Mouse (Mus musculus) gastrocnemius, adult 18-20 months (tissue): ENCODE results near the gene 2610318N02Rik. TPM values are rescaled to one million over a fixed set of nuclear protein-coding genes. Genes with fewer than 3 reads are reported as not detected.

Source experiments
- microRNA-seq: library from miRNA; unstranded; fragments of <30 nt; microRNA quantifications from one replicate; pipeline ENCODE4 v1.2.0, GENCODE M21; 2021
- total RNA-seq, 2 experiments: library from RNA; stranded (reverse); gene quantifications; 2 replicates each; pipeline ENCODE4 v1.2.3; 2021

2610318N02Rik gene
- total RNA-seq, 2 experiments from 2014 or later = not detected

Small RNA genes within 50 kb of the gene (microRNA-seq; reads per million reads assigned to microRNA genes)
- 16.0 reads per million, percentile 31 among the genes with 10 or more reads in this experiment for gene Mir130b
- not detected for gene Mir301b

Other genes starting within 250 kb of the 2610318N02Rik start
- gene Ppm1f, start 228.7 kb downstream of the 2610318N02Rik start, total RNA-seq = 10 to 100 TPM in 1 of 2 experiments, 1 to 10 TPM in 1; 9.3 to 13.4 TPM
- gene Mapk1, start 141.8 kb downstream of the 2610318N02Rik start, total RNA-seq = 100 to 1,000 TPM in 1 of 2 experiments, 10 to 100 TPM in 1; 94.3 to 102 TPM
- gene Ypel1, start 55.5 kb downstream of the 2610318N02Rik start, total RNA-seq = 1 to 10 TPM in 1 of 2 experiments, under 1 TPM in 1; 0.36 to 1.1 TPM
- 10 to 100 TPM; 22.9 to 30.8 TPM for gene Ppil2, start 13.9 kb downstream of the 2610318N02Rik start, total RNA-seq
- gene Sdf2l1, start 7.2 kb upstream of the 2610318N02Rik start, total RNA-seq = 1 to 10 TPM; 4.7 to 5.9 TPM
- under 1 TPM in 1 of 2 experiments, not detected in 1; 0.17 TPM for gene Ydjc, start 19.5 kb upstream of the 2610318N02Rik start, total RNA-seq
- gene Ccdc116, start 22.1 kb upstream of the 2610318N02Rik start, total RNA-seq = under 1 TPM in 1 of 2 experiments, not detected in 1; 0.09 TPM
- 100 to 1,000 TPM; 146 to 149 TPM for gene Ube2l3, start 77.5 kb upstream of the 2610318N02Rik start, total RNA-seq
- under 1 TPM; 0.05 to 0.07 TPM for gene Rimbp3, start 83.4 kb upstream of the 2610318N02Rik start, total RNA-seq
- 1 to 10 TPM; 1.4 to 1.7 TPM for gene Hic2, start 108.4 kb upstream of the 2610318N02Rik start, total RNA-seq
- 1 to 10 TPM in 1 of 2 experiments, under 1 TPM in 1; 0.97 to 1.9 TPM for gene Tmem191c, start 150.9 kb upstream of the 2610318N02Rik start, total RNA-seq
- under 1 TPM in 1 of 2 experiments, not detected in 1; 0.31 TPM for gene Serpind1, start 206.2 kb upstream of the 2610318N02Rik start, total RNA-seq